Mouse (Mus musculus) layer of hippocampus, adult 8-10 months (tissue): ENCODE data around the gene Sema3g. TPM values are rescaled to one million over a fixed set of nuclear protein-coding genes. Genes with fewer than 3 reads are reported as not detected.

Experiments used
- DNase-seq, 2 experiments: peaks; one replicate each; pipeline ENCODE4 v3.0.0; 2022; ENCODE audit warnings: low spot score in 2 of 2
- total RNA-seq, 4 experiments: library from RNA; stranded (reverse); gene quantifications; 2 replicates each; pipeline ENCODE4 v1.2.4; 2022

Gene Sema3g
- total RNA-seq, 4 experiments from 2014 or later = 4.7 to 5.9 (median 5.6) TPM

GRCm38 (mm10) chr14:31232404-31233069 lies 14.9 kb downstream of the Sema3g start:
- DNase-seq = no peak

GRCm38 (mm10) chr14:31233070-31233995 lies 15.7 kb downstream of the Sema3g start:
- DNase-seq = no peak

GRCm38 (mm10) chr14:31233996-31234591 lies 16.4 kb downstream of the Sema3g start:
- peak; percentile 48 to 85 for DNase-seq

GRCm38 (mm10) chr14:31237101-31237882 lies 19.6 kb downstream of the Sema3g start:
- DNase-seq = no peak

GRCm38 (mm10) chr14:31240528-31240927 lies 22.9 kb downstream of the Sema3g start:
- no peak for DNase-seq

GRCm38 (mm10) chr14:31244777-31245176 lies 27.1 kb downstream of the Sema3g start:
- no peak for DNase-seq

GRCm38 (mm10) chr14:31245946-31246345 lies 28.3 kb downstream of the Sema3g start:
- no peak for DNase-seq

DNA sequence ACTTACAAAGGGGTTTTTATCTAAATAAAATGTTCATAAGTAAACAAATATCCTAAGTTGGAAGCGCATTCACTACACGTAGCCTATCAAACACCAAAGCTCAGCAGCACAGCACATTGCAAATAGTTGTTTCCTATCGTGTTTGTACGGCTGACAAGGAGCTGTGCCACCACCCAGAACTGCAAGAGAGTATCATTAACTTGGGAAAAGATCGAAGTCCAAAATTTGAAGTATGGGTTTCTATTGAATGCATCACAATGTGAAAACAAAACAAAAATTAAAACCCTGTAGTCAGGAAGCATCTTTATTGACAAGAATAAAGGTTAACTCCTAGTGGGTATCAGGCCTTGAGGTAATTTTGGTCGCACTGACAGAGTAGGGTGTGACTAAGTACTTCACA lies 30.7 kb downstream of the Sema3g start:
- DNase-seq = no peak

GRCm38 (mm10) chr14:31250222-31251083 lies 32.8 kb downstream of the Sema3g start:
- DNase-seq = no peak

DNA sequence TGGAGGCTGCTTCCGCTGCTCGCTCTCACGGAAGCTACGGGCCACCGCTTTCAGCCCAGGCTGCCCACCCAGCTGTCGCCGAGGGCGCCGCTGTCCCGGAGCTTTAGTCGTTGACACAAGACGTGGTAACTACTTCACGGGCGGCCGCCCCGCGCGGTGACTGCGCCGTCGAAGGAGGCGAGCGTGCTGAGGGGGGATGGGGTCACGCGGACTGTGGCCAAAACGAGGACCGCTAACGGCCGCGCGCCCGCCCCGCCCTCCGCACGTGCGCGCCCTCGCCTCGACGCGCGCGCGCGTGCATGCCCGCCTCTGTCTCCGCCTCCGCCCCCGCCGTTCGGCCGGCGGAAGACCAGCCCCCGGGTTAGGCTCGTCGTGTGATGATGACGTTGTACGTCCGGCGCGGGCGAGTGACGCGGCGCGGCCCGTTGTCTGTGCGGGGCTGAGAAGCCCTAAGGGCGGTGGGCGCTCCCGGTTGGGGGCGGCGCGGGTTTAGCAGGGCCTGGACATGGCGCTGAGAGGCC lies 33.5 kb downstream of the Sema3g start, which contains the start of the genes Phf7 and Bap1:
Phf7 (minus strand) TSS at position 234 of the 521 bp plus-strand sequence.
Bap1 (plus strand) TSS at position 367 of the 521 bp plus-strand sequence.
- DNase-seq = peak; percentile 92 to 94

GRCm38 (mm10) chr14:31251626-31252025 lies 34.0 kb downstream of the Sema3g start:
- no peak for DNase-seq

GRCm38 (mm10) chr14:31252091-31252490 lies 34.4 kb downstream of the Sema3g start:
- no peak for DNase-seq

DNA sequence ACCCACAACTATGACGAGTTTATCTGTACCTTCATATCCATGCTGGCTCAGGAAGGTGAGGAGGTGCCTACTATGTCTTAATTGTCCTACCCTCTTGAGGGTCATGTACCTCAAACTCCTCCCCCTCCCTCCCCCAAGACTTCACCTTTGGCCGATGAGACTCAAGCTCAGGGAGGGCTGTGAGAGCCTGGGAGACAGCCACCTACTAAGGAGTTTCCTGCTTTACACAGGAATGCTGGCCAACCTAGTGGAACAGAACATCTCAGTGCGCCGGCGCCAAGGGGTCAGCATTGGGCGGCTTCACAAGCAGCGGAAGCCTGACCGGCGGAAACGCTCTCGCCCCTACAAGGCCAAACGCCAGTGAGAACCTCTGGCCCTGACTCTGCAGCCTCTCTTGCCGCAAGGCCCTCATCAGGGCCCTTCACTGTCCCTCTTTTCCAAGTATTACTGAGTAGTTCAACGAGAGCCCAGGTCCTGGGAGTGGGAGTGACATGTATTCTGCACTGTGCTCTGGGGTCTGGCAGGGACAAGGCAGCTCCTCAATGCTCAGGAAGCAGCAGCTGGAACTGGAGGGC lies 40.9 kb downstream of the Sema3g start:
- DNase-seq = no peak

GRCm38 (mm10) chr14:31260374-31260773 lies 42.7 kb downstream of the Sema3g start:
- DNase-seq = no peak

GRCm38 (mm10) chr14:31260932-31261331 lies 43.3 kb downstream of the Sema3g start:
- DNase-seq = no peak

DNA sequence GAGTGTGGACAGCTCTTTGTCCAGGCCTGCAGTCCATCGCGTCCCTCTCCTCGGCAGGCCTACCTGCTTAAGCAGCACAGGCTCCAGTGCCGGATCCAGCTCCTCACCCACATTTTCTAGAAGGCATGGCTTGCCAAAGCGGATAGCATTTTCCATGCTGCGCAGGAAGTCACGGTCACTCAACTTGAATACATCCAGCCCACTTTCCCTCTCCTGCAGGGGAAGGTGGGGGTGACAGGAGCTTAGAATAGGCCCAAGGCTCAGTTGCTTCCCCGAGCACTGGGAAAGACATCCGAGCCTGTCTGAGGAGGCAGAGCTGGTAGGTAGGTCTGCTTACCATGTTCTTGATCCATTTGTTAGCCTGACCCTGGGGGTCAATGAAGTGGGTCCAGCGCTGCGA lies 50.0 kb downstream of the Sema3g start:
- DNase-seq = no peak

GRCm38 (mm10) chr14:31268301-31269001 lies 50.8 kb downstream of the Sema3g start:
- peak; percentile 71 to 83 for DNase-seq

DNA sequence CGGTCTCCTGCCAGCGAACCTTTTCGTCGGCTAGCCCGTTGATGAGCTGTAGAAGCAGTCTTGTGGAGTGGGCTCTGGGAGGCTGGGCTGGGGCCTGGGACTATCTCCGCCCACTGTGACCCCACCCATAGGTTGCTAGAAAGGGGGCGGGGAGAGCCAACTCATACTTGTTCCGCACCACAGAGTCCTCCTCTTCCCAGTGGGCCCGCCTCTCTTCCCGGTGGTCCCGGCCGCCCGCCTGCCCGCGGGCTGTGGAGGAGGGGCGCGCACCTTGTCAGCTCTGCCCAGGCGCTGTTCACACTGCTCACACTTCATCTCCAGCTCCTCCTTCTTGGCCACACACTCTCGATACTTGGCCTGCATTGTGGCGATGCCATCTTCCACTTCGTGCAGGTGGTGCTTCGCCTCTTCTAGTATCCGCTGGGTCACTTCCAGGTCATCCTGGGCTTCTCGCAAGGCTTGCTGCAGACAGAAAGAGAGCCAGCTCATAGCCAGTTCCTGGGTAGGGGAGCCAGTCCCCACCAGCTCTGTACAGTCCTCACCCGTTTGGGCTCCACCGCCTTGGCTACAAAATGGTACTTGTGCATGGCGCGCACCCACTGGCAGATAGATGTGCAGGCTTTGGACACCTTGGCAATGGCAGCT lies 51.9 kb downstream of the Sema3g start:
- peak; percentile 41 to 52 for DNase-seq
